Mouse (Mus musculus) left cerebral cortex, adult 18-20 months (tissue): Measurements from ENCODE around the gene Heatr9. TPM values are rescaled to one million over a fixed set of nuclear protein-coding genes. Genes with fewer than 3 reads are reported as not detected.

Experiments
- DNase-seq, 2 experiments: peaks; one replicate each; pipeline ENCODE4 v3.0.0; 2021 to 2022; ENCODE audit warnings: low spot score in 2 of 2, mixed read lengths in 1 of 2
- total RNA-seq, 2 experiments: library from RNA; stranded (reverse); gene quantifications; 2 replicates each; pipeline ENCODE4 v1.2.3; 2021

Heatr9 gene
- total RNA-seq, 2 experiments from 2014 or later: not detected

- DNase-seq: no peak
Observed at GRCm38 (mm10) chr11:83533192-83533591, 11.2 kb upstream of the Heatr9 start.

GRCm38 (mm10) chr11:83530360-83530759 is 8.4 kb upstream of the Heatr9 start, which contains the start of gene Ccl5:
Gene Ccl5, minus strand, starts transcription at chr11:83530518.
- no peak for DNase-seq

GRCm38 (mm10) chr11:83529024-83529423 is 7.0 kb upstream of the Heatr9 start:
- peak; percentile 11 to 19 for DNase-seq

GRCm38 (mm10) chr11:83518371-83518770 is 3.6 kb downstream of the Heatr9 start:
- DNase-seq: no peak

- DNase-seq: no peak
Observed at GRCm38 (mm10) chr11:83517153-83517552, 4.8 kb downstream of the Heatr9 start.

- DNase-seq: no peak
Observed at GRCm38 (mm10) chr11:83509521-83509920, 12.5 kb downstream of the Heatr9 start.

GRCm38 (mm10) chr11:83504308-83504707 is 17.7 kb downstream of the Heatr9 start:
- no peak for DNase-seq

- DNase-seq: no peak
Observed at GRCm38 (mm10) chr11:83495571-83495970, 26.4 kb downstream of the Heatr9 start.

GRCm38 (mm10) chr11:83491488-83491887 is 30.5 kb downstream of the Heatr9 start:
- DNase-seq: no peak

- no peak for DNase-seq
Observed at GRCm38 (mm10) chr11:83473235-83474016, 48.5 kb downstream of the Heatr9 start.

- peak; percentile 99 for DNase-seq
Observed at GRCm38 (mm10) chr11:83472324-83473234, 49.4 kb downstream of the Heatr9 start, which contains the start of gene Taf15. Gene Taf15, plus strand, starts transcription at chr11:83473086.

- DNase-seq: no peak
Observed at GRCm38 (mm10) chr11:83471766-83472165, 50.2 kb downstream of the Heatr9 start.

- no peak for DNase-seq
Observed at GRCm38 (mm10) chr11:83468765-83469164, 53.2 kb downstream of the Heatr9 start.

GRCm38 (mm10) chr11:83467120-83467652 is 54.8 kb downstream of the Heatr9 start:
- DNase-seq: no peak

GRCm38 (mm10) chr11:83465976-83466375 is 56.0 kb downstream of the Heatr9 start:
- DNase-seq: no peak

- peak in 1 of 2 experiments; percentile 27 for DNase-seq
Observed at GRCm38 (mm10) chr11:83462711-83463244, 59.2 kb downstream of the Heatr9 start, which contains the start of gene Mmp28. Gene Mmp28, minus strand, starts transcription at chr11:83463071.

Other genes starting within 250 kb of the Heatr9 start
- under 1 TPM in 1 of 2 experiments, not detected in 1; 0.09 TPM for gene Slfn14, start 235.4 kb downstream of the Heatr9 start, total RNA-seq
- 100 to 1,000 TPM; 280 to 293 TPM for gene Ap2b1, start 223.2 kb downstream of the Heatr9 start, total RNA-seq
- 10 to 100 TPM in 1 of 2 experiments, 1 to 10 TPM in 1; 7.0 to 10.1 TPM for gene Pex12, start 219.6 kb downstream of the Heatr9 start, total RNA-seq
- gene Rasl10b, start 113.0 kb downstream of the Heatr9 start, total RNA-seq: 100 to 1,000 TPM; 268 to 269 TPM
- not detected for gene Gas2l2, start 92.7 kb downstream of the Heatr9 start, total RNA-seq
- under 1 TPM; 0.47 to 0.53 TPM for gene 1700020L24Rik, start 84.5 kb downstream of the Heatr9 start, total RNA-seq
- gene Mmp28, start 59.1 kb downstream of the Heatr9 start, total RNA-seq: 1 to 10 TPM; 2.5 to 3.9 TPM
- 10 to 100 TPM; 56.2 to 60.3 TPM for gene Taf15, start 49.1 kb downstream of the Heatr9 start, total RNA-seq
- not detected for gene Ccl5, start 8.3 kb upstream of the Heatr9 start, total RNA-seq
- 1 to 10 TPM; 2.7 to 2.8 TPM for gene Ccl9, start 56.5 kb upstream of the Heatr9 start, total RNA-seq
- gene Ccl6, start 70.9 kb upstream of the Heatr9 start, total RNA-seq: under 1 TPM; 0.75 to 0.98 TPM
- gene Rpl9-ps1, start 123.4 kb upstream of the Heatr9 start, total RNA-seq: not detected
- not detected for gene Ccl3, start 127.2 kb upstream of the Heatr9 start, total RNA-seq
- gene Ccl4, start 140.4 kb upstream of the Heatr9 start, total RNA-seq: not detected
- gene Wfdc17, start 181.8 kb upstream of the Heatr9 start, total RNA-seq: not detected
- gene Wfdc18, start 186.8 kb upstream of the Heatr9 start, total RNA-seq: 1 to 10 TPM; 1.1 to 1.2 TPM
- not detected for gene Wfdc21, start 224.8 kb upstream of the Heatr9 start, total RNA-seq
- 10 to 100 TPM; 12.0 to 13.2 TPM for gene Heatr6, start 231.5 kb upstream of the Heatr9 start, total RNA-seq